Mouse (Mus musculus) spleen, embryonic (tissue): Measurements from ENCODE around the gene Ubr2.

Experiments
- CTCF ChIA-PET: fragments of 350-600 bp; sonication (Branson Sonifier 250); formaldehyde crosslinking; loops from one replicate; lab custom pipeline; 2022; lab: Charles Lee

Gene Ubr2

DNA sequence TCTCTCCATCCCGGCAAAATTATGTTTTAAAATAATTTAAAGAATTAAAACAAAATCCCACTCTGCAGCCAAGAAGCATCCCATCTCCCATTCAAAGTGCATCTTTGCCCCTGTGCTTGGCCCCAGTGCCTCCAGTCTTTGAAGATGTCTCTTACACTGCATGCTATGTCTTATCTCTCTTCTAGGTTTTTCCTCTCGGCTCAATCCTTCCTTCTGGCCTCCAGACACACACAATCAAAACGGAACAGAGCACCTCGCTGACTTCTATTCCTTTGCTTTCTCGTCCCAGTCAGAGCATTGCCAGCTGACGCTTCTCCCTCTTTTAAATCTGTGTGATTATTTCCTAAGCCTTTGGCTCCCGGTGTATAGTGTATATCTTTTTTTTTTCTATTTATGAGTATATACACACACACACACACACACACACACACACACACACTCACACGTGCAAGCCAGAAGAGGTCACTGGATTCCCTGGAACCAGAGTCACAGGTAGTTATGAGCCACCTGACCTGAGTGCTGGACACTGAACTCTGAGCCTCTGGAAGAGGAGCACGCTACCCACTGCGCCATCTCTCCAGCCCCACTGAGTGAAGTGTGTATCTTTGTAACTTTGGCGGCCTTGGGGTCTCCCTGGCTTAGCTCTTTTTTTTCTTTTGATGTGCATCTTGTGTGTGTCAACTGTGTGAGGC lies 125.0 kb downstream of the Ubr2 start:
- CTCF ChIA-PET, result no interaction called here

DNA sequence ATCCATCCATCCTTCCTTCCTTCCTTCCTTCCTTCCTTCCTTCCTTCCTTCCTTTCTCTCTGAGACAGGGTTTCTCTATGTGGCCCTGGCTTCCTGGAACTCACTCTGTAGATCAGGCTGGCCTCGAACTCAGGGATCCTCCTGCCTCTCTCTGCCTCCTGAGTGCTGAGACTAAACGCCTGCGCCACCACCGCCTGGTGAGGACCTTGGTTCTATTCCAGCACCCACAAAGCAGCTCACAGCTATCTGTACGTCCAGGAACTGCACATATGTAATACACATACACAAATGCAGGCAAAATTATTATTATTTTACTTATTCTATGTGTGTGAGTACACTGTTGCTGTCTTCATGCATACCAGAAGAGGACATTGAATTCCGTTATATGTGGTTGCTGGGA lies 125.6 kb downstream of the Ubr2 start:
- CTCF ChIA-PET, result interaction anchor here (0.6 kb wide), 1 partner anchor 27 kb away, joined by 3 read pairs; the partner anchor contains the start of gene Bicral

DNA sequence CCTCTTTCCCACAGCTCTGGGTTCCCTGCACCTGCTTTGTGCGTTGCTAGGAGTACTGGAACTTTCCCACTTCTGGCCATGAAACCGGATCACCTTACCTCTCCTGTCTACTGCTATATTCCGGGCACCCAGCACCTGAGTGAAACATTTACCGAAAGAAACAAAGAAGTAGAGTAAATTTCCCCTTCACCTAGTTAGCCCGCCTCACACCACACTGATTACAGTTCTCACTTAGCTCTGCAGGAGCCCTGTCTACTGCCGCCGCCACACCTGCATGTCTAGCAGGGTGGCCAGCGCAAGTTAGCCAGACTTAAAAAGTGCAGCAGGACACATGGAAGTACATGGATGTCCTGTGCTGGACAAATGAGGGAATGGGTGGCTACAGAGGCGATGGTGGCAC lies 127.2 kb downstream of the Ubr2 start:
- CTCF ChIA-PET, result interaction anchor here (0.6 to 0.9 kb wide), 2 partner anchors 31 to 158 kb away, joined by 3 to 4 read pairs; no protein-coding TSS in a partner anchor

DNA sequence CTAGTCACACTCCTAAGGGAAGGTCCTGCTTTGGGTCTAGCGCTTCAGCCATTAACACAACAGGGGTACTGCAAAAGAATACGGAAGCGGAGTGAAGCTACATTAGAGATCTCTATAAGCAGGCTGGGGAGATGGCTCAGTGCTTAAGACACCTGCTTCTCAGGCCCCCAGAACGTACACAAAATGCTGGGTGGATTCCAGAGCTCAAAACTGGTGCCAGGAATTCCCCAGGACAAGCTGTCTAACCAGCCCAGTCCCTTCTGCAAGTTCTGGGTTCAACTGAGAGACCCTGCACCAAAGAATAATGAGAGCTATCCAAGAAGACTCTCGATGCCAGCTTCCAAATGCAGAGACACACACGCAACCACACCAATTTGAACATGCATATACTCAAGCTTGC lies 128.6 kb downstream of the Ubr2 start:
- CTCF ChIA-PET, result no interaction called here

DNA sequence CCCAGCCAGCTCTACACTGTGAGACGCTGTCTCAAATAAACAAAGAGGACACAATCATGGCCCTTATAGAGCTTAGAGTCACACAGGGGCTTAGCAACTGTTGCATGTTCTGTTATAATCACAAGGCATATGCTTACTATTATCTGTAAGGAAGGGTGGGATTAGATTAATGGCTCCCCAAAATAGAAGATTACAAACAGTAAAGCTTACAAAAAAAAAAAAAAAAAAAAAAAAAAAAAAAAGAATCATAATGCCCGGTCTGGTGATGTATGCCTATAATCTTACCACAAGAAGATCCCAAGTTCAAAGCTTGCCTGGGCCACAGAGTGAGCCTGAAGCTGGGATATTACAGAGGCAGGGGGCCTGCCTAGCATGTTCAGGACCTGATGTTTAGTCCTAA lies 130.0 kb downstream of the Ubr2 start:
- CTCF ChIA-PET, result interaction anchor here (0.6 kb wide), 1 partner anchor 22 kb away, joined by 4 read pairs; no protein-coding TSS in a partner anchor

DNA sequence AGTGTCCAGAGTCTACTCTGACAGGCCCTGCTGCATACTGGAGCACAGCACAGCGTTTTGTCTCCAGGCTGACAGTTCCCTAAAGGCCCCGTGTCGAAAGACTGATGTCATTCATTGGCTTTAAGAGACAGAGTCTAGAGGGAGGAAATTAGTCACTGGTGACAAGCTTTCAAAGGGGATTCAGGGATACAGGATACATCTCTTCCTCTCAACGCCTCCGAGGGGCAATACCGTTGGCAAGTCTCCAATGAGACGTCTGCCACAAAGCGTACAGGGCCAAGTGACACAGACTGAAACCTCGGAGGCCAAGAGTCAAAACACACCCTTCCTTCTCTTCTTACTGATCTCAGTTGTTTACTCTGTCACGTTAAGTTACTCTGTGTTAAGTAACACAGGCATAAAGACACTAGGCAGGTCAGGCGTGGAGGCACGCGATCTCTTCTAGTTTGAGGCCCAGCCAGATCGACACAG lies 130.5 kb downstream of the Ubr2 start:
- CTCF ChIA-PET, result no interaction called here
